Mouse (Mus musculus): ENCODE measurements around the gene Gm48551. TPM values are rescaled to one million over a fixed set of nuclear protein-coding genes. Genes with fewer than 3 reads are reported as not detected.

Gm48551 gene
- polyA plus RNA-seq, 1 experiment from 2014 or later = 3.6 TPM

GRCm38 (mm10) chr10:81356352-81356990, 27.8 kb upstream of the Gm48551 start:
- Histone ChIP-seq H3K27me3 (replicated peaks; ENCODE audit: control insufficient read depth, insufficient read depth, low read length) (no peaks in the 10 kb centered on the region), H3K4me2 (ENCODE audit: low read length) (peak overlapping the region; percentile 97), H3K9me3 (replicated peaks; ENCODE audit: control insufficient read depth, low read length) (no peaks in the 10 kb centered on the region), H3K36me3 (ENCODE audit: control insufficient read depth, insufficient read depth, low read length) (no peaks in the 10 kb centered on the region; the same call in 1 of the 2 replicates), H3K4me1 (ENCODE audit: control insufficient read depth, insufficient read depth, low read length) (peaks cover 3% of the 10 kb centered on the region; the same call in 1 of the 2 replicates), H3K27ac (ENCODE audit: low read depth, low read length) (no peak overlapping the region), H3K9ac (ENCODE audit: low read length) (no peak overlapping the region), H3K4me3 (ENCODE audit: low read depth, low read length) (peak overlapping the region; percentile 68; the same call in 1 of the 2 replicates)
- ATAC-seq (no peak), DNase-seq (ENCODE audit: low spot score) (no peak)
- 48% methylated on average over 12 of the region's 12 CpGs for WGBS

- WGBS = 2% methylated on average over 73 of the region's 79 CpGs
- Histone ChIP-seq H3K36me3 (ENCODE audit: control insufficient read depth, insufficient read depth, low read length) (no peaks in the 10 kb centered on the region; the same call in 1 of the 2 replicates), H3K27me3 (replicated peaks; ENCODE audit: control insufficient read depth, insufficient read depth, low read length) (no peaks in the 10 kb centered on the region), H3K27ac (ENCODE audit: low read depth, low read length) (no peak within 1 kb of the TSS), H3K4me3 (ENCODE audit: low read depth, low read length) (peak within 1 kb of the TSS; percentile 68), H3K4me2 (ENCODE audit: low read length) (peak within 1 kb of the TSS; percentile 97), H3K9me3 (replicated peaks; ENCODE audit: control insufficient read depth, low read length) (no peaks in the 10 kb centered on the region), H3K4me1 (ENCODE audit: control insufficient read depth, insufficient read depth, low read length) (peaks cover 3% of the 10 kb centered on the region; the same call in 1 of the 2 replicates), H3K9ac (ENCODE audit: low read length) (peak within 1 kb of the TSS; percentile 81)
- peak; percentile 96 for ATAC-seq
- DNase-seq (ENCODE audit: low spot score) = peak; percentile 95
Measured at GRCm38 (mm10) chr10:81356991-81357844, 27.0 kb upstream of the Gm48551 start, which contains the start of gene Mfsd12. Mfsd12 (plus strand) TSS chr10:81357491.

GRCm38 (mm10) chr10:81358209-81358608, 26.1 kb upstream of the Gm48551 start:
- Histone ChIP-seq H3K27ac (ENCODE audit: low read depth, low read length) (no peak overlapping the region), H3K4me3 (ENCODE audit: low read depth, low read length) (peak overlapping the region; percentile 68), H3K36me3 (ENCODE audit: control insufficient read depth, insufficient read depth, low read length) (peaks cover 3% of the 10 kb centered on the region; the same call in 1 of the 2 replicates), H3K9me3 (replicated peaks; ENCODE audit: control insufficient read depth, low read length) (no peaks in the 10 kb centered on the region), H3K4me1 (ENCODE audit: control insufficient read depth, insufficient read depth, low read length) (peaks cover 3% of the 10 kb centered on the region; the same call in 1 of the 2 replicates), H3K4me2 (ENCODE audit: low read length) (peak overlapping the region; percentile 97), H3K27me3 (replicated peaks; ENCODE audit: control insufficient read depth, insufficient read depth, low read length) (peaks cover 7% of the 10 kb centered on the region; the same call in 1 of the 2 replicates), H3K9ac (ENCODE audit: low read length) (peak overlapping the region; percentile 81)
- WGBS = 43% methylated on average over 4 of the region's 4 CpGs
- ATAC-seq = no peak
- DNase-seq (ENCODE audit: low spot score) = no peak

- no peaks in the 10 kb centered on the region for H3K9me3 ChIP-seq (replicated peaks; ENCODE audit: control insufficient read depth, low read length)
- ATAC-seq (no peak), DNase-seq (ENCODE audit: low spot score) (no peak)
- H3K4me3 ChIP-seq (ENCODE audit: low read depth, low read length) = no peak overlapping the region
- H3K4me2 ChIP-seq (ENCODE audit: low read length) = no peak overlapping the region; the same call in 1 of the 2 replicates
- H3K4me1 ChIP-seq (ENCODE audit: control insufficient read depth, insufficient read depth, low read length) = peaks cover 6% of the 10 kb centered on the region
- no peak overlapping the region for H3K27ac ChIP-seq (ENCODE audit: low read depth, low read length)
- no peak overlapping the region for H3K9ac ChIP-seq (ENCODE audit: low read length)
- peaks cover 14% of the 10 kb centered on the region for H3K27me3 ChIP-seq (replicated peaks; ENCODE audit: control insufficient read depth, insufficient read depth, low read length)
- WGBS = 63% methylated on average over 1 of the region's 1 CpGs
- H3K36me3 ChIP-seq (ENCODE audit: control insufficient read depth, insufficient read depth, low read length) = peaks cover 3% of the 10 kb centered on the region; the same call in 1 of the 2 replicates
Measured at GRCm38 (mm10) chr10:81358841-81359240, 25.4 kb upstream of the Gm48551 start.

- Histone ChIP-seq H3K27me3 (replicated peaks; ENCODE audit: control insufficient read depth, insufficient read depth, low read length) (peaks cover 27% of the 10 kb centered on the region), H3K27ac (ENCODE audit: low read depth, low read length) (no peak overlapping the region), H3K9ac (ENCODE audit: low read length) (no peak overlapping the region), H3K9me3 (replicated peaks; ENCODE audit: control insufficient read depth, low read length) (no peaks in the 10 kb centered on the region), H3K4me2 (ENCODE audit: low read length) (no peak overlapping the region), H3K36me3 (ENCODE audit: control insufficient read depth, insufficient read depth, low read length) (peaks cover 3% of the 10 kb centered on the region; the same call in 1 of the 2 replicates), H3K4me3 (ENCODE audit: low read depth, low read length) (no peak overlapping the region), H3K4me1 (ENCODE audit: control insufficient read depth, insufficient read depth, low read length) (peaks cover 17% of the 10 kb centered on the region)
- ATAC-seq (no peak), DNase-seq (ENCODE audit: low spot score) (no peak)
- 79% methylated on average over 8 of the region's 8 CpGs for WGBS
Measured at GRCm38 (mm10) chr10:81360721-81361120, 23.5 kb upstream of the Gm48551 start.

- Histone ChIP-seq H3K9ac (ENCODE audit: low read length) (no peak overlapping the region), H3K4me3 (ENCODE audit: low read depth, low read length) (no peak overlapping the region), H3K27me3 (replicated peaks; ENCODE audit: control insufficient read depth, insufficient read depth, low read length) (peaks cover 27% of the 10 kb centered on the region), H3K36me3 (ENCODE audit: control insufficient read depth, insufficient read depth, low read length) (peaks cover 19% of the 10 kb centered on the region), H3K9me3 (replicated peaks; ENCODE audit: control insufficient read depth, low read length) (no peaks in the 10 kb centered on the region), H3K27ac (ENCODE audit: low read depth, low read length) (no peak overlapping the region), H3K4me1 (ENCODE audit: control insufficient read depth, insufficient read depth, low read length) (peaks cover 19% of the 10 kb centered on the region), H3K4me2 (ENCODE audit: low read length) (no peak overlapping the region)
- DNase-seq (ENCODE audit: low spot score) = no peak
- no peak for ATAC-seq
- 75% methylated on average over 12 of the region's 12 CpGs for WGBS
Measured at GRCm38 (mm10) chr10:81362336-81362949, 21.8 kb upstream of the Gm48551 start.

- H3K27me3 ChIP-seq (replicated peaks; ENCODE audit: control insufficient read depth, insufficient read depth, low read length) = peaks cover 27% of the 10 kb centered on the region
- peaks cover 16% of the 10 kb centered on the region for H3K4me1 ChIP-seq (ENCODE audit: control insufficient read depth, insufficient read depth, low read length)
- 12% methylated on average over 53 of the region's 54 CpGs for WGBS
- H3K9me3 ChIP-seq (replicated peaks; ENCODE audit: control insufficient read depth, low read length) = no peaks in the 10 kb centered on the region
- H3K4me2 ChIP-seq (ENCODE audit: low read length) = peak overlapping the region; percentile 47
- DNase-seq (ENCODE audit: low spot score) (no peak), ATAC-seq (no peak)
- H3K4me3 ChIP-seq (ENCODE audit: low read depth, low read length) = peak overlapping the region; percentile 18; the same call in 1 of the 2 replicates
- H3K27ac ChIP-seq (ENCODE audit: low read depth, low read length) = no peak overlapping the region
- peaks cover 31% of the 10 kb centered on the region for H3K36me3 ChIP-seq (ENCODE audit: control insufficient read depth, insufficient read depth, low read length)
- peak overlapping the region; percentile 52 for H3K9ac ChIP-seq (ENCODE audit: low read length)
Measured at GRCm38 (mm10) chr10:81363436-81364346, 20.6 kb upstream of the Gm48551 start.

- WGBS = 9% methylated on average over 28 of the region's 28 CpGs
- ATAC-seq (peak; percentile 9; the same call in 1 of the 2 replicates), DNase-seq (ENCODE audit: low spot score) (no peak)
- Histone ChIP-seq H3K4me2 (ENCODE audit: low read length) (peak overlapping the region; percentile 47), H3K36me3 (ENCODE audit: control insufficient read depth, insufficient read depth, low read length) (peaks cover 41% of the 10 kb centered on the region), H3K4me1 (ENCODE audit: control insufficient read depth, insufficient read depth, low read length) (peaks cover 16% of the 10 kb centered on the region), H3K4me3 (ENCODE audit: low read depth, low read length) (peak overlapping the region; percentile 18), H3K9me3 (replicated peaks; ENCODE audit: control insufficient read depth, low read length) (no peaks in the 10 kb centered on the region), H3K27me3 (replicated peaks; ENCODE audit: control insufficient read depth, insufficient read depth, low read length) (peaks cover 27% of the 10 kb centered on the region), H3K27ac (ENCODE audit: low read depth, low read length) (no peak overlapping the region), H3K9ac (ENCODE audit: low read length) (peak overlapping the region; percentile 52; the same call in 1 of the 2 replicates)
Measured at GRCm38 (mm10) chr10:81364666-81365065, 19.6 kb upstream of the Gm48551 start.

Data from forebrain, embryonic 14.5 days (tissue).